Mouse (Mus musculus): ENCODE data around the gene Nbeal2. TPM values are rescaled to one million over a fixed set of nuclear protein-coding genes. Genes with fewer than 3 reads are reported as not detected.

Gene Nbeal2
- polyA plus RNA-seq (2012; ENCODE audit: low replicate concordance), result 17.0 and 27.8 TPM in 2 replicates

DNA sequence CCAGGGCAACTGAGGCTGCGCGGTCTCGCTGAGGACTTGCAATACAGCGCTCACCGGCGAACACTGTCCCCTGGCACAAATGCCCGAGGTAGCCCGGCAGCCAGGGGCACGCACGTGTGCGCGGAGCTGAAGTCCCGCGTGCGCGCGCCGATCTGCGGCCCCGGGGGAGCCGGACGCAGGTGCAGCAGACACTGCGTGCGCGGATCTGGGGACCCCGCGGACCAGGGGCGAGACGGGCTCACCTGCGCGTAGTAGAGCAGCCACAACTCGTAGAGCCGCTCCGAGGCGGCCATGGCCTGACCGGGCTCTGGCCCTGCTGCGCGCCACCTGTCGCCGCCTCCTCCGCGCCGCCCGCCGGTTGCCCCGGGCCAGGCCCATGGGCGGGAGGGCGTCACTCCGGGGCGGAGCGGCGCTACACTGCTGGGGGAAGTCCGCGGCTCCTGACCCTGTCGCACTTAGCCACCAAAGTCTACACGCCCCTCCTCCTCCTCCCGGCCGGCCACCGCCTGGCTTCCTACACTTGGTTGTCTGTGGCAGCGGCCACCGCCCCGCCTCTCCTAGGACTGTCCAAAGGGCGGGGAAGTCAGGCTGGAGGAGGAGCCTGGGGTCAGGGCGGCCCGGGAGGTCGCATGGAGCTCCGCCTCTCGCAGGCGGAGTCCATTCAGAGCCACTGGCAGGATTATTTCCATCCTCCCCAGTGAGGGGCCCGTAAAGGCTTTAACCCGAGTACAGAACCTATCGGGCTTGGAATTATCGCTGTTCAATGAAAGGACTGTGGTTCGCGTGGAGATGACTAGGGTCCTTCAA lies at the start of gene Nbeal2:
Nbeal2 (minus strand) TSS at position 507 of the 807 bp plus-strand sequence.

DNA sequence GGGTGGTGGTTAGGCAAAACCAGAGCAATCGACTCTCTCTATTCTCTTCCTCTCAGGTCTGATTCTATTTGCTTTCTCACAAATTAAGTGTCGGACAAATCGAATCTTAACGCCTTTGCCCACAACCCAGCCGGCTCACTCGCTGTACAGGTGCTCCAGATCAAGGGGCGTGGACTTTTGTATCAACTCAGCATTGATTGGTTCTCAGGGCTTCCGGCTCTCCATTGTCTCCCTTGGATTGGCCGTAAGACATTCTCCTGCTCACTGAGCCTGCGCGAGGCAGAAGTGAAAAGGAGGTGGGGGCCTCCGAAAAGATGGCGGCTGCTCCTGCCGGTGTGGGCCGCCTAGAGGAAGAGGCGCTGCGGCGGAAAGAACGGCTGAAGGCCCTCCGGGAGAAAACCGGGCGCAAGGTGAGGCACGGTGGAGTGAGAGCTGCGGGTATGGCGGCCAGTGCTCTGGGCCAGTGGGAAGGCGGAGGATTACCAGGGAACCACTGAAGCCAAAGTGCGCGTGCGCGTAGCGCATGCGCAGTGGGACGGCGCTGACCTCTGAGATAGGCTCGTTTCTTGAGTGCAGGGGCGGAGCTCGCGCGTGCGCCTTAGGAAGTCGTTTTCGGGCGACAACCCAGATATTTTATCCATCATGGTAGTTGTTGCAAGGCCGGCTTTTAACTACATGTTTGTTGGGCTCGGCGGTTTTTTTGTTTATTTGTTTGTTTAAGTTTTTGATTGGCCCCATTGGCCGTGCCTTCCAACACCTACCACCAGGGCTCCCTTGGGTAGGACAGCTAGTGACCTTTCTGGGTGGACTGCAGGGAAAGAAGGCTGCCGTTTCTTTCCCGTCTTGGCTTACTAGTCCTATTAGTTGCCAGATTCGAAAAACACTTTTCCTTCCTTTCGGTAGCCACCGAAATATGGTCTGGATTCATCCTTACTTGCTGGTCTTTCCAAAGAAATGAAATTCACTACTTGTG lies 2.6 kb upstream of the Nbeal2 start, which contains the start of gene Ccdc12:
Ccdc12 (plus strand) TSS at position 255 of the 973 bp plus-strand sequence.

DNA sequence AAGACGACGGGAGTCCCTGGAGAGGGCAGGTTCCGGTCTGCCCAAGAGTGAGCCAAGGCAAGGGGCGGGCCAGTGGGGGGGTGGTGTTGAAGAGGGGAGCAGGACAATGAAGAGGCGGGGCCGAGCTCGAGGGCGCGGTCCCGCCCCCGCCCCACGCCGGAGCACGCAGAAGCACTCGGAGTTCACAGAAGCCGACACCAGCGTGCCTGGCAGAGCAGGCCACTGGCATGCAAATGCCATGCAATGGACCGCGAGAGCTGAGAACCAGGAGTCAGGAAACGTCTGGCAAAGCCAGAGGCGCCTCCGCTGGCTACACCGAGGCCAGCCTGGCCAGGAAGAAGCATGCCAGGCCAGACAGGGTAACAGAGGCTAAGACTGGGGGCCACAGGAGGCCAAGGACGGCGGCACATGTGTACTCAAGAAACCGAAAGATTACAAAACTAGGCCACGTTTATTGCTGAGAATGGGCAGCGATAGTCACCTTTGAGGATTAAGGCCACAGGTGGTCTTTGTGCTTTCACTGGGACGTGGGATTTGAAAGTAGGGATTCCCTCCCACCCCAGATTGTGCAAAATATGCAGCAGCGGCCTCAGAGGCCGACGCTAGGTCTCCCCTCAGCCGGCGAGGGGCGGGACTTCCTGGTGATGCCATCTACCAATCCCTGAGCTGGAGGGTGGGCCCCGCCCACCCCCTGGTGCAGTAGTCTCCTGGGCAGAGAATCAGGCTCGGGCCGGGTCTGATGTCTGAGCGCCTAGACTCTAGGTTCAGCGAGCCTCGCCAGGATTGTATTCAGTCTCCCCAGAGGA lies 29.4 kb downstream of the Nbeal2 start, which contains the start of gene Nradd:
Nradd (minus strand) TSS at position 92 of the 806 bp plus-strand sequence.

Other genes starting within 250 kb of the Nbeal2 start
- 51.8 and 106 TPM in 2 replicates for gene Ptpn23, start 245.9 kb downstream of the Nbeal2 start, polyA plus RNA-seq (2012; ENCODE audit: low replicate concordance)
- gene Ngp, start 234.4 kb downstream of the Nbeal2 start, polyA plus RNA-seq (2012; ENCODE audit: low replicate concordance), result 8.2 and 8.4 TPM in 2 replicates
- gene Klhl18, start 177.5 kb downstream of the Nbeal2 start, polyA plus RNA-seq (2012; ENCODE audit: low replicate concordance), result 4.1 and 7.2 TPM in 2 replicates
- not detected in 2 replicates for gene Kif9, start 177.2 kb downstream of the Nbeal2 start, polyA plus RNA-seq (2012; ENCODE audit: low replicate concordance)
- gene Setd2, start 121.6 kb downstream of the Nbeal2 start, polyA plus RNA-seq (2012; ENCODE audit: low replicate concordance), result 6.9 and 41.8 TPM in 2 replicates
- gene Nradd, start 29.7 kb downstream of the Nbeal2 start, polyA plus RNA-seq (2012; ENCODE audit: low replicate concordance), result 1.2 and 2.9 TPM in 2 replicates
- gene Ccdc12, start 2.3 kb upstream of the Nbeal2 start, polyA plus RNA-seq (2012; ENCODE audit: low replicate concordance), result 52.5 and 111 TPM in 2 replicates
- not detected in 2 replicates for gene Myl3, start 87.7 kb upstream of the Nbeal2 start, polyA plus RNA-seq (2012; ENCODE audit: low replicate concordance)
- gene Pth1r, start 93.0 kb upstream of the Nbeal2 start, polyA plus RNA-seq (2012; ENCODE audit: low replicate concordance), result 0.52 TPM in 1 of 2 replicates, not detected in the other
- gene Prss42, start 144.0 kb upstream of the Nbeal2 start, polyA plus RNA-seq (2012; ENCODE audit: low replicate concordance), result not detected in 2 replicates
- gene Prss44, start 159.8 kb upstream of the Nbeal2 start, polyA plus RNA-seq (2012; ENCODE audit: low replicate concordance), result 0.10 TPM in 1 of 2 replicates, not detected in the other
- not detected in 2 replicates for gene Prss43, start 172.5 kb upstream of the Nbeal2 start, polyA plus RNA-seq (2012; ENCODE audit: low replicate concordance)
- gene Prss45, start 180.4 kb upstream of the Nbeal2 start, polyA plus RNA-seq (2012; ENCODE audit: low replicate concordance), result not detected in 2 replicates
- gene Prss46, start 190.3 kb upstream of the Nbeal2 start, polyA plus RNA-seq (2012; ENCODE audit: low replicate concordance), result not detected in 2 replicates
- gene Prss50, start 203.8 kb upstream of the Nbeal2 start, polyA plus RNA-seq (2012; ENCODE audit: low replicate concordance), result 0.24 and 1.2 TPM in 2 replicates
- 6.8 and 7.2 TPM in 2 replicates for gene Als2cl, start 225.7 kb upstream of the Nbeal2 start, polyA plus RNA-seq (2012; ENCODE audit: low replicate concordance)
- 0.10 and 0.41 TPM in 2 replicates for gene Tmie, start 226.0 kb upstream of the Nbeal2 start, polyA plus RNA-seq (2012; ENCODE audit: low replicate concordance)